Mouse (Mus musculus): ENCODE measurements at regions not wholly inside any gene's neighbourhood (a gene's known extent, or its start where the extent isn't known, plus 50 kb on each side); places are given as distances from the start of the nearest gene placed in this dataset.

- 69% methylated on average over 2 of the region's 2 CpGs for WGBS
- H3K36me3 ChIP-seq = no peaks in the 10 kb centered on the region
- H3K27ac ChIP-seq = no peak overlapping the region
- no peak for ATAC-seq (ENCODE audit: insufficient number of reproducible peaks, low FRiP score, low TSS enrichment, low read depth)
- no peak overlapping the region for H3K4me2 ChIP-seq
- H3K4me1 ChIP-seq = no peaks in the 10 kb centered on the region
- no peaks in the 10 kb centered on the region for H3K27me3 ChIP-seq
- H3K9me3 ChIP-seq = no peaks in the 10 kb centered on the region
- H3K9ac ChIP-seq = no peak overlapping the region
- no peak overlapping the region for H3K4me3 ChIP-seq
Observed at GRCm38 (mm10) chr2:9607547-9607946, 273.5 kb upstream of the 4930412O13Rik start.

GRCm38 (mm10) chr2:9614415-9614814 lies 266.6 kb upstream of the 4930412O13Rik start:
- Histone ChIP-seq H3K4me1 (no peaks in the 10 kb centered on the region), H3K27ac (no peak overlapping the region), H3K36me3 (no peaks in the 10 kb centered on the region), H3K4me3 (no peak overlapping the region), H3K27me3 (no peaks in the 10 kb centered on the region), H3K4me2 (no peak overlapping the region), H3K9me3 (no peaks in the 10 kb centered on the region), H3K9ac (no peak overlapping the region)
- 65% methylated on average over 2 of the region's 2 CpGs for WGBS
- ATAC-seq (ENCODE audit: insufficient number of reproducible peaks, low FRiP score, low TSS enrichment, low read depth) = no peak

GRCm38 (mm10) chr2:9616292-9616691 lies 264.8 kb upstream of the 4930412O13Rik start:
- Histone ChIP-seq H3K36me3 (no peaks in the 10 kb centered on the region), H3K27me3 (no peaks in the 10 kb centered on the region), H3K4me3 (no peak overlapping the region), H3K4me2 (no peak overlapping the region), H3K9ac (no peak overlapping the region), H3K9me3 (no peaks in the 10 kb centered on the region), H3K4me1 (peaks cover 7% of the 10 kb centered on the region), H3K27ac (no peak overlapping the region)
- WGBS = 79% methylated on average over 5 of the region's 5 CpGs
- ATAC-seq (ENCODE audit: insufficient number of reproducible peaks, low FRiP score, low TSS enrichment, low read depth) = no peak

- Histone ChIP-seq H3K9me3 (no peaks in the 10 kb centered on the region), H3K9ac (no peak overlapping the region), H3K27ac (peak overlapping the region; percentile 7; the same call in 1 of the 2 replicates), H3K4me2 (no peak overlapping the region), H3K4me3 (no peak overlapping the region), H3K36me3 (no peaks in the 10 kb centered on the region), H3K27me3 (no peaks in the 10 kb centered on the region), H3K4me1 (peaks cover 7% of the 10 kb centered on the region)
- WGBS = 49% methylated on average over 21 of the region's 21 CpGs
- ATAC-seq (ENCODE audit: insufficient number of reproducible peaks, low FRiP score, low TSS enrichment, low read depth) = no peak
Observed at GRCm38 (mm10) chr2:9620303-9621244, 260.5 kb upstream of the 4930412O13Rik start.

GRCm38 (mm10) chr2:9623702-9624101 lies 257.4 kb upstream of the 4930412O13Rik start:
- no peaks in the 10 kb centered on the region for H3K27me3 ChIP-seq
- no peak overlapping the region for H3K4me3 ChIP-seq
- ATAC-seq (ENCODE audit: insufficient number of reproducible peaks, low FRiP score, low TSS enrichment, low read depth) = no peak
- peaks cover 7% of the 10 kb centered on the region for H3K4me1 ChIP-seq
- H3K9ac ChIP-seq = no peak overlapping the region
- no peaks in the 10 kb centered on the region for H3K9me3 ChIP-seq
- no peaks in the 10 kb centered on the region for H3K36me3 ChIP-seq
- H3K27ac ChIP-seq = no peak overlapping the region
- WGBS = 77% methylated on average over 2 of the region's 2 CpGs
- no peak overlapping the region for H3K4me2 ChIP-seq

- Histone ChIP-seq H3K4me2 (no peak overlapping the region), H3K27me3 (no peaks in the 10 kb centered on the region), H3K36me3 (no peaks in the 10 kb centered on the region), H3K27ac (no peak overlapping the region), H3K9me3 (no peaks in the 10 kb centered on the region), H3K9ac (no peak overlapping the region), H3K4me1 (peaks cover 6% of the 10 kb centered on the region; the same call in 1 of the 2 replicates), H3K4me3 (no peak overlapping the region)
- ATAC-seq (ENCODE audit: insufficient number of reproducible peaks, low FRiP score, low TSS enrichment, low read depth) = no peak
- WGBS = 83% methylated on average over 3 of the region's 3 CpGs
Observed at GRCm38 (mm10) chr2:9628026-9628425, 253.0 kb upstream of the 4930412O13Rik start.

GRCm38 (mm10) chr2:9632719-9633446 lies 248.2 kb upstream of the 4930412O13Rik start:
- WGBS = 33% methylated on average over 15 of the region's 15 CpGs
- ATAC-seq (ENCODE audit: insufficient number of reproducible peaks, low FRiP score, low TSS enrichment, low read depth) = no peak
- Histone ChIP-seq H3K4me3 (no peak overlapping the region), H3K36me3 (no peaks in the 10 kb centered on the region), H3K9ac (no peak overlapping the region), H3K27me3 (no peaks in the 10 kb centered on the region), H3K27ac (no peak overlapping the region), H3K4me2 (0 out of 2 replicates have a peak overlapping the region, but pooled peaks have one; percentile 5), H3K9me3 (no peaks in the 10 kb centered on the region), H3K4me1 (peaks cover 7% of the 10 kb centered on the region; the same call in 1 of the 2 replicates)

- H3K9ac ChIP-seq = no peak overlapping the region
- H3K27me3 ChIP-seq = no peaks in the 10 kb centered on the region
- 55% methylated on average over 5 of the region's 5 CpGs for WGBS
- no peak overlapping the region for H3K4me3 ChIP-seq
- no peaks in the 10 kb centered on the region for H3K4me1 ChIP-seq
- no peak overlapping the region for H3K27ac ChIP-seq
- no peak for ATAC-seq (ENCODE audit: insufficient number of reproducible peaks, low FRiP score, low TSS enrichment, low read depth)
- no peaks in the 10 kb centered on the region for H3K9me3 ChIP-seq
- H3K4me2 ChIP-seq = no peak overlapping the region
- no peaks in the 10 kb centered on the region for H3K36me3 ChIP-seq
Observed at GRCm38 (mm10) chr2:9639262-9639661, 241.8 kb upstream of the 4930412O13Rik start.

GRCm38 (mm10) chr2:9641629-9642028 lies 239.4 kb upstream of the 4930412O13Rik start:
- Histone ChIP-seq H3K27me3 (no peaks in the 10 kb centered on the region), H3K9ac (no peak overlapping the region), H3K4me1 (no peaks in the 10 kb centered on the region), H3K36me3 (no peaks in the 10 kb centered on the region), H3K4me2 (no peak overlapping the region), H3K27ac (no peak overlapping the region), H3K9me3 (no peaks in the 10 kb centered on the region), H3K4me3 (no peak overlapping the region)
- no peak for ATAC-seq (ENCODE audit: insufficient number of reproducible peaks, low FRiP score, low TSS enrichment, low read depth)
- WGBS = 68% methylated on average over 7 of the region's 7 CpGs

GRCm38 (mm10) chr2:9642411-9642810 lies 238.6 kb upstream of the 4930412O13Rik start:
- Histone ChIP-seq H3K4me2 (no peak overlapping the region), H3K36me3 (no peaks in the 10 kb centered on the region), H3K27ac (no peak overlapping the region), H3K4me3 (no peak overlapping the region), H3K27me3 (no peaks in the 10 kb centered on the region), H3K9ac (no peak overlapping the region), H3K9me3 (no peaks in the 10 kb centered on the region), H3K4me1 (no peaks in the 10 kb centered on the region)
- WGBS = 57% methylated on average over 3 of the region's 3 CpGs
- ATAC-seq (ENCODE audit: insufficient number of reproducible peaks, low FRiP score, low TSS enrichment, low read depth) = no peak

- no peaks in the 10 kb centered on the region for H3K27me3 ChIP-seq
- 61% methylated on average over 3 of the region's 3 CpGs for WGBS
- H3K36me3 ChIP-seq = no peaks in the 10 kb centered on the region
Observed at GRCm38 (mm10) chr2:9646466-9646865, 234.6 kb upstream of the 4930412O13Rik start.

GRCm38 (mm10) chr2:9646963-9647362 lies 234.1 kb upstream of the 4930412O13Rik start:
- Histone ChIP-seq H3K9me3 (no peaks in the 10 kb centered on the region), H3K36me3 (no peaks in the 10 kb centered on the region), H3K4me1 (no peaks in the 10 kb centered on the region), H3K4me3 (no peak overlapping the region), H3K9ac (no peak overlapping the region), H3K27ac (no peak overlapping the region), H3K27me3 (no peaks in the 10 kb centered on the region), H3K4me2 (no peak overlapping the region)
- 23% methylated on average over 4 of the region's 4 CpGs for WGBS
- no peak for ATAC-seq (ENCODE audit: insufficient number of reproducible peaks, low FRiP score, low TSS enrichment, low read depth)

More at GRCm38 (mm10) chr2:9646466-9646865, 234.6 kb upstream of the 4930412O13Rik start:
- H3K4me2 ChIP-seq = no peak overlapping the region
- H3K9me3 ChIP-seq = no peaks in the 10 kb centered on the region
- H3K4me3 ChIP-seq = no peak overlapping the region
- H3K9ac ChIP-seq = no peak overlapping the region
- no peak for ATAC-seq (ENCODE audit: insufficient number of reproducible peaks, low FRiP score, low TSS enrichment, low read depth)
- no peak overlapping the region for H3K27ac ChIP-seq
- H3K4me1 ChIP-seq = no peaks in the 10 kb centered on the region

All from limb, embryonic 15.5 days (tissue).